Mouse (Mus musculus) midbrain, postnatal 0 days (tissue): ENCODE measurements at regions not wholly inside any gene's neighbourhood (a gene's known extent, or its start where the extent isn't known, plus 50 kb on each side); places are given as distances from the start of the nearest gene placed in this dataset.
A peak's percentile ranks its signal among the peaks of the same experiment; 100 is the strongest.

ENCODE experiments used
- ATAC-seq: fragments of 200-750 bp; cut with Nextera tagmentation; 2 replicates; pipeline ENCODE4 v1.8.0; 2017; ENCODE audit warnings: moderate number of reproducible peaks, mild to moderate bottlenecking, moderate TSS enrichment, moderate library complexity; ENCODE audit not compliant: low FRiP score
- DNase-seq: peaks from one replicate; pipeline ENCODE4 v3.0.0-alpha.2; 2015; ENCODE audit warnings: low spot score
- H3K27ac ChIP-seq: fragments of 300-500 bp; sonication (generic); 2 replicates; pipeline ENCODE4 v1.5.1; 2014; ENCODE audit warnings: low read depth, mild to moderate bottlenecking, low read length, mixed read lengths
- H3K27me3 ChIP-seq: fragments of 300-500 bp; sonication (generic); 2 replicates; pipeline ENCODE4 v1.6.1; 2014; ENCODE audit warnings: low read length, control low read depth, mixed read lengths; ENCODE audit not compliant: insufficient read depth
- H3K36me3 ChIP-seq: fragments of 300-500 bp; sonication (generic); 2 replicates; pipeline ENCODE4 v1.6.1; 2014; ENCODE audit warnings: low read length, control low read depth, mixed read lengths; ENCODE audit not compliant: insufficient read depth
- H3K4me1 ChIP-seq: fragments of 300-500 bp; sonication (generic); 2 replicates; pipeline ENCODE4 v1.6.1; 2014; ENCODE audit warnings: mild to moderate bottlenecking, control low read depth, antibody characterized with exemption, low read length, mixed read lengths; ENCODE audit not compliant: insufficient read depth
- H3K4me2 ChIP-seq: fragments of 300-500 bp; sonication (generic); 2 replicates; pipeline ENCODE4 v1.6.1; 2014; ENCODE audit warnings: low read depth, mild to moderate bottlenecking, low read length, mixed read lengths; ENCODE audit not compliant: poor library complexity, severe bottlenecking
- H3K4me3 ChIP-seq: fragments of 300-500 bp; sonication (generic); 2 replicates; pipeline ENCODE4 v1.5.1; 2014; ENCODE audit warnings: low read depth, mild to moderate bottlenecking, low read length, moderate library complexity
- H3K9ac ChIP-seq: fragments of 300-500 bp; sonication (generic); replicated peaks from 2 replicates; pipeline ENCODE4 v1.6.1; 2014; ENCODE audit warnings: mild to moderate bottlenecking, low read length, moderate library complexity, mixed read lengths; ENCODE audit not compliant: poor library complexity, severe bottlenecking
- H3K9me3 ChIP-seq: fragments of 300-500 bp; sonication (generic); 2 replicates; pipeline ENCODE4 v1.6.1; 2016; ENCODE audit warnings: low read length, control low read depth
- CTCF ChIP-seq: IDR thresholded peaks from 2 replicates; pipeline ENCODE4 v1.5.1; 2016; ENCODE audit warnings: antibody characterized with exemption, mild to moderate bottlenecking
- WGBS: fragments of 180-500 bp; shearing (Covaris S2); extraction: QIAGEN DNeasy Blood & Tissue Kit; methylation state at CpG from one replicate; pipeline ENCODE4 v1.1.7; 2014; 5-methylcytosine and 5-hydroxymethylcytosine counted together

- Histone ChIP-seq H3K4me2 (no peak overlapping the region), H3K27me3 (no peaks in the 10 kb centered on the region), H3K9me3 (no peaks in the 10 kb centered on the region), H3K4me3 (no peak overlapping the region), H3K4me1 (no peaks in the 10 kb centered on the region), H3K9ac (no peak overlapping the region), H3K27ac (0 out of 2 replicates have a peak overlapping the region, but pooled peaks have one; percentile 7), H3K36me3 (no peaks in the 10 kb centered on the region)
- no peak for ATAC-seq
- peak; percentile 24 for DNase-seq
- 35% methylated on average over 8 of the region's 8 CpGs for WGBS
- no peak for TF ChIP-seq CTCF
These were observed 62.2 kb upstream of the Teddm2 start for GRCm38 (mm10) chr1:153962161-153962720.

- Histone ChIP-seq H3K4me3 (no peak overlapping the region), H3K27ac (no peak overlapping the region), H3K4me1 (no peaks in the 10 kb centered on the region), H3K9me3 (no peaks in the 10 kb centered on the region), H3K27me3 (no peaks in the 10 kb centered on the region), H3K9ac (no peak overlapping the region), H3K4me2 (no peak overlapping the region), H3K36me3 (no peaks in the 10 kb centered on the region)
- TF ChIP-seq CTCF: no peak
- 68% methylated on average over 9 of the region's 9 CpGs for WGBS
- DNase-seq: no peak
- no peak for ATAC-seq
These were observed 63.8 kb upstream of the Teddm2 start for GRCm38 (mm10) chr1:153963744-153964342.

- Histone ChIP-seq H3K36me3 (no peaks in the 10 kb centered on the region), H3K4me2 (no peak overlapping the region), H3K4me3 (no peak overlapping the region), H3K27me3 (no peaks in the 10 kb centered on the region), H3K9ac (no peak overlapping the region), H3K4me1 (no peaks in the 10 kb centered on the region), H3K9me3 (no peaks in the 10 kb centered on the region), H3K27ac (no peak overlapping the region)
- WGBS: 86% methylated on average over 4 of the region's 4 CpGs
- ATAC-seq (no peak), DNase-seq (no peak)
- TF ChIP-seq CTCF: no peak
These were observed 69.4 kb upstream of the Teddm2 start for GRCm38 (mm10) chr1:153969401-153969800.

GRCm38 (mm10) chr1:153974300-153974699 is 74.3 kb upstream of the Teddm2 start:
- Histone ChIP-seq H3K36me3 (no peaks in the 10 kb centered on the region), H3K4me2 (no peak overlapping the region), H3K4me1 (no peaks in the 10 kb centered on the region), H3K4me3 (no peak overlapping the region), H3K9me3 (no peaks in the 10 kb centered on the region), H3K27ac (no peak overlapping the region), H3K9ac (no peak overlapping the region), H3K27me3 (no peaks in the 10 kb centered on the region)
- no peak for TF ChIP-seq CTCF
- WGBS: 56% methylated on average over 1 of the region's 1 CpGs
- ATAC-seq (no peak), DNase-seq (peak; percentile 67)

GRCm38 (mm10) chr1:153977963-153978726 is 78.1 kb upstream of the Teddm2 start:
- H3K9ac ChIP-seq: no peak overlapping the region
- H3K4me2 ChIP-seq: no peak overlapping the region
- 15% methylated on average over 5 of the region's 5 CpGs for WGBS
- ATAC-seq (no peak; the same call in 1 of the 2 replicates), DNase-seq (peak; percentile 46)
- no peak overlapping the region for H3K27ac ChIP-seq
- no peak overlapping the region for H3K4me3 ChIP-seq
- no peaks in the 10 kb centered on the region for H3K4me1 ChIP-seq
- no peaks in the 10 kb centered on the region for H3K27me3 ChIP-seq
- TF ChIP-seq CTCF: no peak
- no peaks in the 10 kb centered on the region for H3K9me3 ChIP-seq
- no peaks in the 10 kb centered on the region for H3K36me3 ChIP-seq

GRCm38 (mm10) chr1:153980886-153981285 is 80.9 kb upstream of the Teddm2 start:
- WGBS: 70% methylated on average over 6 of the region's 6 CpGs
- no peak overlapping the region for H3K27ac ChIP-seq
- no peaks in the 10 kb centered on the region for H3K4me1 ChIP-seq
- no peak overlapping the region for H3K9ac ChIP-seq
- H3K4me3 ChIP-seq: no peak overlapping the region
- no peak overlapping the region for H3K4me2 ChIP-seq
- DNase-seq (no peak), ATAC-seq (no peak)
- no peaks in the 10 kb centered on the region for H3K27me3 ChIP-seq
- H3K9me3 ChIP-seq: no peaks in the 10 kb centered on the region
- no peaks in the 10 kb centered on the region for H3K36me3 ChIP-seq
- TF ChIP-seq CTCF: no peak
